Mouse (Mus musculus) liver, embryonic 15.5 days (tissue): ENCODE measurements around the gene Tbc1d4. TPM values are rescaled to one million over a fixed set of nuclear protein-coding genes. Genes with fewer than 3 reads are reported as not detected.

Source experiments
- ATAC-seq: fragments of 200-750 bp; cut with Nextera tagmentation; 2 replicates; pipeline ENCODE4 v1.8.0; 2017; ENCODE audit warnings: moderate number of reproducible peaks, mild to moderate bottlenecking, moderate library complexity; ENCODE audit not compliant: insufficient read depth
- H3K27ac ChIP-seq: fragments of 300-500 bp; sonication (generic); replicated peaks from 2 replicates; pipeline ENCODE4 v1.5.1; 2015; ENCODE audit warnings: mild to moderate bottlenecking, inconsistent platforms
- H3K27me3 ChIP-seq: fragments of 300-500 bp; sonication (generic); 2 replicates; pipeline ENCODE4 v1.6.1; 2015; ENCODE audit warnings: mild to moderate bottlenecking, inconsistent platforms
- H3K36me3 ChIP-seq: fragments of 300-500 bp; sonication (generic); replicated peaks from 2 replicates; pipeline ENCODE4 v1.6.1; 2015; ENCODE audit warnings: moderate library complexity, mild to moderate bottlenecking, inconsistent platforms
- H3K4me1 ChIP-seq: fragments of 300-500 bp; sonication (generic); replicated peaks from 2 replicates; pipeline ENCODE4 v1.6.1; 2015; ENCODE audit warnings: inconsistent platforms
- H3K4me2 ChIP-seq: fragments of 300-500 bp; sonication (generic); 2 replicates; pipeline ENCODE4 v1.6.1; 2015; ENCODE audit warnings: moderate library complexity, mild to moderate bottlenecking, inconsistent platforms
- H3K4me3 ChIP-seq: fragments of 300-500 bp; sonication (generic); replicated peaks from 2 replicates; pipeline ENCODE4 v1.5.1; 2015; ENCODE audit warnings: mild to moderate bottlenecking, inconsistent platforms
- H3K9ac ChIP-seq: fragments of 300-500 bp; sonication (generic); 2 replicates; pipeline ENCODE4 v1.6.1; 2015; ENCODE audit warnings: moderate library complexity, mild to moderate bottlenecking, inconsistent platforms
- H3K9me3 ChIP-seq: fragments of 300-500 bp; sonication (generic); replicated peaks from 2 replicates; pipeline ENCODE4 v1.6.1; 2016; ENCODE audit warnings: inconsistent platforms
- WGBS: fragments of 180-500 bp; shearing (Covaris S2); methylation state at CpG from one replicate; pipeline ENCODE4 v1.1.7; 2015; ENCODE audit warnings: mixed read lengths; ENCODE audit not compliant: insufficient replicate concordance; 5-methylcytosine and 5-hydroxymethylcytosine counted together
- polyA plus RNA-seq: library from polyadenylated mRNA; unstranded; fragments of >200 nt; fragmentation: Nextera tagmentation; extraction: Ambion mirVana; gene quantifications from 2 replicates; pipeline ENCODE4 v1.2.1, GENCODE M21; 2015

Tbc1d4 gene
- polyA plus RNA-seq, 1 experiment from 2014 or later: 2.1 TPM

- H3K27me3 ChIP-seq: no peaks in the 10 kb centered on the region
- ATAC-seq: no peak
- H3K4me3 ChIP-seq: no peak overlapping the region
- 56% methylated on average over 13 of the region's 13 CpGs for WGBS
- H3K9ac ChIP-seq: no peak overlapping the region
- no peak overlapping the region for H3K27ac ChIP-seq
- H3K4me1 ChIP-seq: no peaks in the 10 kb centered on the region
- no peaks in the 10 kb centered on the region for H3K9me3 ChIP-seq
- H3K4me2 ChIP-seq: no peak overlapping the region
- H3K36me3 ChIP-seq: no peaks in the 10 kb centered on the region
Observed at GRCm38 (mm10) chr14:101510540-101511313, 98.3 kb downstream of the Tbc1d4 start.

- no peaks in the 10 kb centered on the region for H3K36me3 ChIP-seq
- no peak overlapping the region for H3K4me2 ChIP-seq
- WGBS: 72% methylated on average over 7 of the region's 7 CpGs
- H3K27me3 ChIP-seq: no peaks in the 10 kb centered on the region
- ATAC-seq: no peak
- H3K4me3 ChIP-seq: no peak overlapping the region
- H3K9me3 ChIP-seq: no peaks in the 10 kb centered on the region
- H3K4me1 ChIP-seq: no peaks in the 10 kb centered on the region
- H3K27ac ChIP-seq: no peak overlapping the region
- H3K9ac ChIP-seq: no peak overlapping the region
Observed at GRCm38 (mm10) chr14:101509759-101510158, 99.2 kb downstream of the Tbc1d4 start.

GRCm38 (mm10) chr14:101507956-101508355 lies 101.0 kb downstream of the Tbc1d4 start:
- no peak for ATAC-seq
- Histone ChIP-seq H3K9me3 (no peaks in the 10 kb centered on the region), H3K4me2 (no peak overlapping the region), H3K4me3 (no peak overlapping the region), H3K27me3 (no peaks in the 10 kb centered on the region), H3K4me1 (no peaks in the 10 kb centered on the region), H3K9ac (no peak overlapping the region), H3K36me3 (no peaks in the 10 kb centered on the region), H3K27ac (no peak overlapping the region)
- WGBS: 61% methylated on average over 7 of the region's 7 CpGs

GRCm38 (mm10) chr14:101507146-101507545 lies 101.8 kb downstream of the Tbc1d4 start:
- Histone ChIP-seq H3K4me2 (no peak overlapping the region), H3K9me3 (no peaks in the 10 kb centered on the region)

GRCm38 (mm10) chr14:101505805-101506204 lies 103.2 kb downstream of the Tbc1d4 start:
- ATAC-seq: no peak
- H3K27me3 ChIP-seq: no peaks in the 10 kb centered on the region
- no peak overlapping the region for H3K27ac ChIP-seq
- no peaks in the 10 kb centered on the region for H3K4me1 ChIP-seq
- H3K4me3 ChIP-seq: no peak overlapping the region
- H3K9me3 ChIP-seq: no peaks in the 10 kb centered on the region
- no peak overlapping the region for H3K4me2 ChIP-seq
- no peak overlapping the region for H3K9ac ChIP-seq
- no peaks in the 10 kb centered on the region for H3K36me3 ChIP-seq

More at GRCm38 (mm10) chr14:101507146-101507545, 101.8 kb downstream of the Tbc1d4 start:
- WGBS: 79% methylated on average over 17 of the region's 17 CpGs
- Histone ChIP-seq H3K27me3 (no peaks in the 10 kb centered on the region), H3K4me3 (no peak overlapping the region), H3K36me3 (no peaks in the 10 kb centered on the region), H3K9ac (no peak overlapping the region), H3K27ac (no peak overlapping the region), H3K4me1 (no peaks in the 10 kb centered on the region)
- no peak for ATAC-seq

GRCm38 (mm10) chr14:101504473-101505200 lies 104.4 kb downstream of the Tbc1d4 start:
- ATAC-seq: no peak
- Histone ChIP-seq H3K27ac (no peak overlapping the region), H3K27me3 (no peaks in the 10 kb centered on the region), H3K4me1 (no peaks in the 10 kb centered on the region), H3K9ac (no peak overlapping the region), H3K4me2 (no peak overlapping the region), H3K9me3 (no peaks in the 10 kb centered on the region), H3K36me3 (no peaks in the 10 kb centered on the region), H3K4me3 (no peak overlapping the region)
- 66% methylated on average over 13 of the region's 13 CpGs for WGBS

- Histone ChIP-seq H3K9me3 (no peaks in the 10 kb centered on the region), H3K27ac (no peak overlapping the region), H3K9ac (no peak overlapping the region), H3K4me2 (no peak overlapping the region), H3K4me3 (no peak overlapping the region), H3K36me3 (no peaks in the 10 kb centered on the region), H3K27me3 (no peaks in the 10 kb centered on the region), H3K4me1 (no peaks in the 10 kb centered on the region)
- WGBS: 47% methylated on average over 3 of the region's 3 CpGs
- no peak for ATAC-seq
Observed at GRCm38 (mm10) chr14:101503168-101503961, 105.6 kb downstream of the Tbc1d4 start.

- no peak overlapping the region for H3K27ac ChIP-seq
- H3K9ac ChIP-seq: no peak overlapping the region
- H3K36me3 ChIP-seq: no peaks in the 10 kb centered on the region
- no peaks in the 10 kb centered on the region for H3K4me1 ChIP-seq
- no peaks in the 10 kb centered on the region for H3K27me3 ChIP-seq
- 72% methylated on average over 6 of the region's 6 CpGs for WGBS
- H3K4me3 ChIP-seq: no peak overlapping the region
- no peak overlapping the region for H3K4me2 ChIP-seq
- no peaks in the 10 kb centered on the region for H3K9me3 ChIP-seq
- ATAC-seq: no peak
Observed at GRCm38 (mm10) chr14:101501868-101502267, 107.1 kb downstream of the Tbc1d4 start.

GRCm38 (mm10) chr14:101501452-101501851 lies 107.5 kb downstream of the Tbc1d4 start:
- 77% methylated on average over 11 of the region's 11 CpGs for WGBS
- no peak overlapping the region for H3K4me2 ChIP-seq
- H3K36me3 ChIP-seq: no peaks in the 10 kb centered on the region
- no peak for ATAC-seq
- no peaks in the 10 kb centered on the region for H3K4me1 ChIP-seq
- H3K27me3 ChIP-seq: no peaks in the 10 kb centered on the region
- no peak overlapping the region for H3K9ac ChIP-seq
- no peaks in the 10 kb centered on the region for H3K9me3 ChIP-seq
- no peak overlapping the region for H3K27ac ChIP-seq
- H3K4me3 ChIP-seq: no peak overlapping the region

GRCm38 (mm10) chr14:101500826-101501225 lies 108.2 kb downstream of the Tbc1d4 start:
- Histone ChIP-seq H3K4me2 (no peak overlapping the region), H3K27me3 (no peaks in the 10 kb centered on the region), H3K4me3 (no peak overlapping the region), H3K9ac (no peak overlapping the region), H3K4me1 (no peaks in the 10 kb centered on the region), H3K36me3 (no peaks in the 10 kb centered on the region), H3K9me3 (no peaks in the 10 kb centered on the region), H3K27ac (no peak overlapping the region)
- WGBS: 72% methylated on average over 11 of the region's 11 CpGs
- no peak for ATAC-seq

- H3K36me3 ChIP-seq: no peaks in the 10 kb centered on the region
- H3K9ac ChIP-seq: no peak overlapping the region
- H3K27me3 ChIP-seq: no peaks in the 10 kb centered on the region
- 59% methylated on average over 1 of the region's 1 CpGs for WGBS
- ATAC-seq: no peak
- no peak overlapping the region for H3K4me3 ChIP-seq
- no peak overlapping the region for H3K27ac ChIP-seq
- H3K4me2 ChIP-seq: no peak overlapping the region
- H3K9me3 ChIP-seq: no peaks in the 10 kb centered on the region
- no peaks in the 10 kb centered on the region for H3K4me1 ChIP-seq
Observed at GRCm38 (mm10) chr14:101499838-101500237, 109.2 kb downstream of the Tbc1d4 start.
